Mouse (Mus musculus): Measurements from ENCODE around the gene Psma6.

DNA sequence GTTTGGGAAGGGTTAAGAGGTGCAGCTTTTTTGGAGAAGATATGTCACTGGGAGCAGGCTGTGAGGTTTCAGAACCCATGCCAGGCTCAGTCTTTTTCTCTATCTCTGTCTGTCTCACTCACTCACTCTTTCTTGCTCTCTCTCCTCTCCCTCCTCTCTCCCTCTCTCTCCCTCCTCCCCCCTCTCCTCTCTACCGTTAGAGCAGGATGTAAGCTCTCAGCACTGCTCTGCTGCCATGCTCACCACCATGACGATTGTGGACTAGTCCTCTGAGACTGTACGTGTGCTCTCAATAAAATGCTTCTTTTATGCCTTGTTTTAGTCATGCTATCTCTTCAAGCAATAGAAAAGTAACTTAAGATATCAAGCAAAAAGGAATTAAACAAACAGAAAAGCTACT, 38.0 kb downstream of the Psma6 start:
- TF ChIP-seq CTCF (IDR thresholded peaks at IDR 0.05; ENCODE audit: borderline replicate concordance, insufficient read depth, low read depth, low read length) (no peak), POLR2A (IDR thresholded peaks at IDR 0.05; ENCODE audit: borderline replicate concordance, insufficient read depth, low read length) (no peak)
